Mouse (Mus musculus) myocyte (in vitro differentiated cells): ENCODE data around the gene Top1. TPM values are rescaled to one million over a fixed set of nuclear protein-coding genes. Genes with fewer than 3 reads are reported as not detected.

Experiments used
- H3K27me3 ChIP-seq: one replicate; pipeline ENCODE4 v1.6.1; 2011; ENCODE audit not compliant: control insufficient read depth, insufficient read depth, insufficient read length
- H3K36me3 ChIP-seq: one replicate; pipeline ENCODE4 v1.6.1; 2011; ENCODE audit not compliant: control insufficient read depth, insufficient read depth
- H3K4me2 ChIP-seq: one replicate; pipeline ENCODE4 v1.6.1; 2011; ENCODE audit warnings: low read depth, control low read depth
- H3K4me3 ChIP-seq: one replicate; pipeline ENCODE4 v1.5.1; 2011; ENCODE audit warnings: mild to moderate bottlenecking, control low read depth, moderate library complexity
- H3K79me2 ChIP-seq: one replicate; pipeline ENCODE4 v1.6.1; 2011; ENCODE audit not compliant: control insufficient read depth, insufficient read depth
- H3ac ChIP-seq: one replicate; pipeline ENCODE4 v1.6.1; 2011; ENCODE audit not compliant: control insufficient read depth, insufficient read length
- CEBPB ChIP-seq: IDR thresholded peaks from 2 replicates; pipeline ENCODE4 v1.6.1; 2011; ENCODE audit warnings: mild to moderate bottlenecking, moderate library complexity; ENCODE audit not compliant: poor library complexity, insufficient read depth, severe bottlenecking
- E2F4 ChIP-seq: IDR thresholded peaks from one replicate; pipeline ENCODE4 v1.6.1; 2011; ENCODE audit warnings: mild to moderate bottlenecking, control low read depth, moderate library complexity; ENCODE audit not compliant: insufficient read depth
- MAX ChIP-seq: IDR thresholded peaks from one replicate; pipeline ENCODE4 v1.6.1; 2011; ENCODE audit warnings: low read depth, mild to moderate bottlenecking, control low read depth
- MYOD1 ChIP-seq, 3 experiments: IDR thresholded peaks; one replicate each; pipeline ENCODE4 v1.6.1; 2011; ENCODE audit warnings: control low read depth in 2 of 3, low read depth in 2 of 3, mild to moderate bottlenecking in 2 of 3, moderate library complexity in 1 of 3; ENCODE audit not compliant: insufficient read length in 2 of 3, control insufficient read depth in 1 of 3
- MYOG ChIP-seq, 3 experiments: IDR thresholded peaks; one replicate each; pipeline ENCODE4 v1.6.1; 2011; ENCODE audit warnings: control low read depth in 2 of 3, low read depth in 2 of 3, mild to moderate bottlenecking in 2 of 3; ENCODE audit not compliant: insufficient read length in 2 of 3, control insufficient read depth in 1 of 3, insufficient read depth in 1 of 3
- POLR2A ChIP-seq: IDR thresholded peaks from one replicate; pipeline ENCODE4 v1.6.1; 2011; ENCODE audit warnings: low read depth, mild to moderate bottlenecking, control low read depth, moderate library complexity; ENCODE audit not compliant: insufficient read length
- POLR2AphosphoS2 ChIP-seq: IDR thresholded peaks from one replicate; pipeline ENCODE4 v1.6.1; 2011; ENCODE audit warnings: low read depth, control low read depth; ENCODE audit not compliant: insufficient read length
- REST ChIP-seq: IDR thresholded peaks from one replicate; pipeline ENCODE4 v1.6.1; 2011; ENCODE audit warnings: mild to moderate bottlenecking, control low read depth, moderate library complexity; ENCODE audit not compliant: insufficient read depth, insufficient read length
- SRF ChIP-seq: IDR thresholded peaks from one replicate; pipeline ENCODE4 v1.6.1; 2011; ENCODE audit warnings: low read depth; ENCODE audit not compliant: control insufficient read depth, insufficient read length
- TCF12 ChIP-seq: IDR thresholded peaks from one replicate; pipeline ENCODE4 v1.6.1; 2011; ENCODE audit warnings: mild to moderate bottlenecking, control low read depth; ENCODE audit not compliant: poor library complexity, insufficient read depth, severe bottlenecking
- TCF3 ChIP-seq: IDR thresholded peaks from one replicate; pipeline ENCODE4 v1.6.1; 2011; ENCODE audit warnings: low read depth, control low read depth; ENCODE audit not compliant: insufficient read length
- USF1 ChIP-seq: IDR thresholded peaks from one replicate; pipeline ENCODE4 v1.6.1; 2011; ENCODE audit warnings: low read depth, mild to moderate bottlenecking, control low read depth, moderate library complexity
- polyA plus RNA-seq: library from polyadenylated mRNA; unstranded; fragments of >200 nt; fragmentation: generic; extraction: Trizol; gene quantifications from one replicate; pipeline ENCODE4 v1.2.1, GENCODE M21; 2012; ENCODE audit warnings: missing spikeins

Gene Top1
- polyA plus RNA-seq, 1 experiment: 37.2 TPM

- TF ChIP-seq TCF3 (peak; percentile 16), CEBPB (peak; percentile 91), MAX (no peak), TCF12 (peak; percentile 84), MYOD1 (IDR thresholded peaks at IDR 0.05; ENCODE audit: control insufficient read depth in 1 of 3, insufficient read length in 2 of 3, low read depth in 2 of 3) (peak; percentile 7 to 81 (median 77)), E2F4 (no peak), SRF (no peak), POLR2A (no peak), MYOG (IDR thresholded peaks at IDR 0.05; ENCODE audit: control insufficient read depth in 1 of 3, insufficient read depth in 1 of 3, insufficient read length in 2 of 3, low read depth in 2 of 3) (peak; percentile 69 to 93 (median 77)), REST (no peak), POLR2AphosphoS2 (no peak), USF1 (no peak)
These were observed 35.7 kb upstream of the Top1 start for GRCm38 (mm10) chr2:160610012-160610411.

GRCm38 (mm10) chr2:160613186-160613919 is 32.3 kb upstream of the Top1 start:
- Histone ChIP-seq H3K4me2 (peak overlapping the region; percentile 8), H3K79me2 (peaks cover 3% of the 10 kb centered on the region), H3ac (no peak overlapping the region), H3K4me3 (no peak overlapping the region), H3K27me3 (no peaks in the 10 kb centered on the region), H3K36me3 (no peaks in the 10 kb centered on the region)
- TF ChIP-seq MYOG (IDR thresholded peaks at IDR 0.05; ENCODE audit: control insufficient read depth in 1 of 3, insufficient read depth in 1 of 3, insufficient read length in 2 of 3, low read depth in 2 of 3) (peak in 1 of 3 experiments; percentile 10), MYOD1 (IDR thresholded peaks at IDR 0.05; ENCODE audit: control insufficient read depth in 1 of 3, insufficient read length in 2 of 3, low read depth in 2 of 3) (peak in 1 of 3 experiments; percentile 22), TCF3 (no peak), MAX (no peak), CEBPB (no peak), POLR2AphosphoS2 (no peak), SRF (no peak), USF1 (no peak), TCF12 (no peak), REST (no peak), POLR2A (no peak)

More at GRCm38 (mm10) chr2:160610012-160610411, 35.7 kb upstream of the Top1 start:
- Histone ChIP-seq H3K79me2 (peaks cover 3% of the 10 kb centered on the region), H3K36me3 (no peaks in the 10 kb centered on the region), H3K4me3 (no peak overlapping the region), H3K4me2 (no peak overlapping the region), H3ac (no peak overlapping the region), H3K27me3 (no peaks in the 10 kb centered on the region)

GRCm38 (mm10) chr2:160617741-160618140 is 27.9 kb upstream of the Top1 start:
- Histone ChIP-seq H3K4me2 (no peak overlapping the region), H3K4me3 (no peak overlapping the region), H3K36me3 (no peaks in the 10 kb centered on the region), H3K27me3 (no peaks in the 10 kb centered on the region), H3K79me2 (no peaks in the 10 kb centered on the region), H3ac (no peak overlapping the region)
- TF ChIP-seq MAX (no peak), TCF3 (no peak), TCF12 (no peak), MYOD1 (IDR thresholded peaks at IDR 0.05; ENCODE audit: control insufficient read depth in 1 of 3, insufficient read length in 2 of 3, low read depth in 2 of 3) (no peak), SRF (no peak), POLR2AphosphoS2 (no peak), E2F4 (no peak), MYOG (IDR thresholded peaks at IDR 0.05; ENCODE audit: control insufficient read depth in 1 of 3, insufficient read depth in 1 of 3, insufficient read length in 2 of 3, low read depth in 2 of 3) (no peak), USF1 (no peak)

- Histone ChIP-seq H3K79me2 (no peaks in the 10 kb centered on the region), H3K27me3 (no peaks in the 10 kb centered on the region), H3K4me3 (peak overlapping the region; percentile 30), H3ac (no peak overlapping the region), H3K4me2 (peak overlapping the region; percentile 60), H3K36me3 (no peaks in the 10 kb centered on the region)
- TF ChIP-seq CEBPB (no peak), MYOD1 (IDR thresholded peaks at IDR 0.05; ENCODE audit: control insufficient read depth in 1 of 3, insufficient read length in 2 of 3, low read depth in 2 of 3) (peak in 2 of 3 experiments; percentile 39 to 70), MAX (no peak), TCF12 (peak; percentile 9), TCF3 (no peak), SRF (no peak), MYOG (IDR thresholded peaks at IDR 0.05; ENCODE audit: control insufficient read depth in 1 of 3, insufficient read depth in 1 of 3, insufficient read length in 2 of 3, low read depth in 2 of 3) (no peak), POLR2AphosphoS2 (no peak), REST (no peak), E2F4 (no peak)
These were observed 27.0 kb upstream of the Top1 start for GRCm38 (mm10) chr2:160618619-160619220.
